Mouse (Mus musculus): ENCODE measurements around the gene Gyg. TPM values are rescaled to one million over a fixed set of nuclear protein-coding genes. Genes with fewer than 3 reads are reported as not detected.
A peak's percentile ranks its signal among the peaks of the same experiment; 100 is the strongest.

The Gyg gene
- polyA plus RNA-seq, 1 experiment from 2014 or later = 56.5 TPM

DNA sequence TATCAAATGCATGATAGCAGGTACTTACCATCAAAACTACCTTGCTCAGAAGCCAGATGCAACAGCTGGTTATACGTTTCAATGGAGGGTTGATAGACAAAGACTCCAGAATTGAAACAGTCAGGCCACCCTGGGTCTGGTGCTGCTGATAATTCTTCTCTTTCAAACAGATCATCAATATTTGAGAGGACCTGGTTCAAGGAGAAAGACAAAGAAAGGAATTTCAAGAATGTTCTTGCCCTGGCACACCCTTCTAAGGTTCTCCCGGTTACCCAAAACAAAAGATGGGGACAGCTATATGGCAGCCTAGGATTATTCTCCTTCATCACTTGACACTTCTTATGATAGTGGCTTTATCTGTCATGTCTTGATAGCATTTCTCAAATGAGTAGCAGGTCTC lies 4.6 kb downstream of the Gyg start:
- Histone ChIP-seq H3K9ac (ENCODE audit: low read depth, low read length) (no peak overlapping the region), H3K4me2 (ENCODE audit: low read depth, low read length) (no peak overlapping the region), H3K4me3 (ENCODE audit: low read depth, low read length) (no peak overlapping the region), H3K27me3 (replicated peaks; ENCODE audit: control insufficient read depth, insufficient read depth, low read length) (no peaks in the 10 kb centered on the region), H3K9me3 (ENCODE audit: control insufficient read depth, low read length) (no peaks in the 10 kb centered on the region), H3K27ac (replicated peaks; ENCODE audit: low read depth, low read length) (no peak overlapping the region), H3K36me3 (ENCODE audit: control insufficient read depth, insufficient read depth, low read length) (peaks cover 15% of the 10 kb centered on the region; the same call in 1 of the 2 replicates), H3K4me1 (ENCODE audit: control insufficient read depth, insufficient read depth, low read length) (peaks cover 3% of the 10 kb centered on the region)
- DNase-seq (ENCODE audit: low spot score) (no peak), ATAC-seq (ENCODE audit: low read depth) (no peak)
- 81% methylated on average over 2 of the region's 2 CpGs for WGBS

DNA sequence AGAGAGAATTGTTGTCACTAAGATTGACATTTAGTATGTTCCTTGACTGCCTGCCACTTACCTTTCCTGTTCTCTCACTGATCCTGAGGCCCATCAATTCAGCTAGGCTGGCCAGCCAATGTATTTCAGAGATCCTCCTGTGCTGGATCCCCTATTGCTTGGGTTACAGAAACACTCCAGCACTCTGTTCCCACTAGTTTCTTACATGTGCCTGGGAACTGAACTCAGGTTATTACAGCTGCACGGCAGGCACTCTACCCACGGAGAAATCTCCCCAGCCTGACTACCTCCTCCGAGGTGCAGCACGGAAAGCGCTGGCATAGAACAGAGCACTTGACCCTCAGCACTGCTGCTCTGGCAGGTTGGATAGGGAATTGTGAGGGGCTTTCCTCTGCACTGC lies 7.5 kb downstream of the Gyg start:
- Histone ChIP-seq H3K27me3 (replicated peaks; ENCODE audit: control insufficient read depth, insufficient read depth, low read length) (no peaks in the 10 kb centered on the region), H3K4me3 (ENCODE audit: low read depth, low read length) (no peak overlapping the region), H3K4me2 (ENCODE audit: low read depth, low read length) (no peak overlapping the region), H3K4me1 (ENCODE audit: control insufficient read depth, insufficient read depth, low read length) (peaks cover 3% of the 10 kb centered on the region; the same call in 1 of the 2 replicates), H3K36me3 (ENCODE audit: control insufficient read depth, insufficient read depth, low read length) (peaks cover 15% of the 10 kb centered on the region; the same call in 1 of the 2 replicates), H3K9ac (ENCODE audit: low read depth, low read length) (no peak overlapping the region), H3K9me3 (ENCODE audit: control insufficient read depth, low read length) (no peaks in the 10 kb centered on the region), H3K27ac (replicated peaks; ENCODE audit: low read depth, low read length) (no peak overlapping the region)
- WGBS = 65% methylated on average over 5 of the region's 5 CpGs
- DNase-seq (ENCODE audit: low spot score) (no peak), ATAC-seq (ENCODE audit: low read depth) (no peak)

DNA sequence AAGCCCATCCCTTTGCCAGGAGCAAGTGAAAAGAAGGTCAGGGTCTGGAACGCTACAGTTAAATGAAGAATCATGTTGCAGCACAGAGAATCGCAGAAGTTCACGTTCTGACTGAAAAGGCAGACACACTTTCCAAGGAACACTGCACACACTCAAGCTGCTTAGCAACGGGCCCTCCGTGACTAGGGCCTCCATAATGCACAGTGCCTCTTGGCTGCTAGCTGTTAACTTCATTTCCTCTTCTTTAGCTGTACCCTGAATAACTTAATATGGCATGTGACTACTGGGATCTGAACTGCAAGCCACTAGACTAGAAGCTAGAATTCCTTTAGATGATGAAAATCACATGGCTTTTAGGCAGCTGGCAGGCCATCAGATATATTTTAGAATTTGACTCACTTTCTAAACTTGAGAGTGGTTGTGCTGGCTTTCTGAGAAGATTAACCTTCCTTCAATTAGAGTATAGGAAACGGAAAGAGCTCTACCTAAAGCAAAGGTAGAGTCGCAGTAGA lies 8.2 kb downstream of the Gyg start:
- DNase-seq (ENCODE audit: low spot score) = peak; percentile 51
- Histone ChIP-seq H3K4me2 (ENCODE audit: low read depth, low read length) (no peak overlapping the region), H3K27ac (replicated peaks; ENCODE audit: low read depth, low read length) (no peak overlapping the region)

DNA sequence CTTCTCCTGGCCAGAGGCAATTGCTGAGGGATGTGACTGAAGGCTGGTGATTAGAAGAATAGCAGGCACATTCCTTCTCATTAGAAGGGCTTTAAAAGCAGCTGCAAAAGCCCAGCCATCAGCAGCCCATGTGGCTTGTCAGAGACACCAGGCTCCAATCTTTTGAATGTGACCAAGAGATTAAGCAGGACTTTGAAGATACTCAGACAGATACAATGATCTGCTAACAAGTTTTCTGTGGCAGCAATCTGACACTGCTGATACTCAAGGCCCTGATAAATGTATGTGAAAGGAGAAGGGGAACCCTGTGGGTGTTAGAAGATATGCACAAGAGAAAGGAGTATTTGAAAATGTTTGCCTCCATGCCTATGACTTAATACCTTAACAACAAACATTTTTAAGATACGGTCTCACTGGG lies 9.4 kb downstream of the Gyg start:
- WGBS = 59% methylated on average over 1 of the region's 1 CpGs
- ATAC-seq (ENCODE audit: low read depth) (no peak), DNase-seq (ENCODE audit: low spot score) (peak; percentile 19)
- H3K9ac ChIP-seq (ENCODE audit: low read depth, low read length) = no peak overlapping the region
- H3K4me2 ChIP-seq (ENCODE audit: low read depth, low read length) = no peak overlapping the region
- no peaks in the 10 kb centered on the region for H3K9me3 ChIP-seq (ENCODE audit: control insufficient read depth, low read length)
- no peaks in the 10 kb centered on the region for H3K27me3 ChIP-seq (replicated peaks; ENCODE audit: control insufficient read depth, insufficient read depth, low read length)
- H3K4me3 ChIP-seq (ENCODE audit: low read depth, low read length) = no peak overlapping the region
- peaks cover 15% of the 10 kb centered on the region; the same call in 1 of the 2 replicates for H3K36me3 ChIP-seq (ENCODE audit: control insufficient read depth, insufficient read depth, low read length)
- H3K27ac ChIP-seq (replicated peaks; ENCODE audit: low read depth, low read length) = no peak overlapping the region
- H3K4me1 ChIP-seq (ENCODE audit: control insufficient read depth, insufficient read depth, low read length) = peaks cover 3% of the 10 kb centered on the region; the same call in 1 of the 2 replicates

More for the DNA sequence above, 8.2 kb downstream of the Gyg start:
- no peak overlapping the region for H3K9ac ChIP-seq (ENCODE audit: low read depth, low read length)
- WGBS = 36% methylated on average over 7 of the region's 7 CpGs
- no peak overlapping the region for H3K4me3 ChIP-seq (ENCODE audit: low read depth, low read length)
- H3K4me1 ChIP-seq (ENCODE audit: control insufficient read depth, insufficient read depth, low read length) = peaks cover 3% of the 10 kb centered on the region; the same call in 1 of the 2 replicates
- peak; percentile 65 for ATAC-seq (ENCODE audit: low read depth)
- H3K27me3 ChIP-seq (replicated peaks; ENCODE audit: control insufficient read depth, insufficient read depth, low read length) = no peaks in the 10 kb centered on the region
- peaks cover 15% of the 10 kb centered on the region; the same call in 1 of the 2 replicates for H3K36me3 ChIP-seq (ENCODE audit: control insufficient read depth, insufficient read depth, low read length)
- H3K9me3 ChIP-seq (ENCODE audit: control insufficient read depth, low read length) = no peaks in the 10 kb centered on the region

DNA sequence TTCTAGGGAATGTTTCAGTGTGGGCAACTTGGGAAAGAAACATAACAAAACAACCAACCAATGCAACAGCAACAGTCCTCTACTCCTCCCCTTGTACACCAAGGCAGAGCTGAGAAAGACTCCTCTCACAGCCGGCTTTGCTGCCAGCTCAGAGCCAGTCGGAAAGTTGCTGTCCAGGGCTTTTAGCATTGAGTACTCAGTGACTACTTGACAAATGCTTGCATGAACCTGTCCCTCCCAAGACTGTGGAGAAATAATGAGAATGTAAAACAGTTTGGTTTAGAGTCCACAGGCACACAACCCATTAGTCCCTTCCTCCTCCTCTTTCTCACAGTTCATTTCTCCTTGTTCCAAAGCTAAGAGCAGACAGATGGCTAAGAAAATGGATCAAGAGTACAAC lies 10.7 kb downstream of the Gyg start:
- Histone ChIP-seq H3K9me3 (ENCODE audit: control insufficient read depth, low read length) (no peaks in the 10 kb centered on the region), H3K27me3 (replicated peaks; ENCODE audit: control insufficient read depth, insufficient read depth, low read length) (no peaks in the 10 kb centered on the region), H3K9ac (ENCODE audit: low read depth, low read length) (no peak overlapping the region), H3K4me3 (ENCODE audit: low read depth, low read length) (no peak overlapping the region), H3K36me3 (ENCODE audit: control insufficient read depth, insufficient read depth, low read length) (peaks cover 10% of the 10 kb centered on the region; the same call in 1 of the 2 replicates), H3K4me2 (ENCODE audit: low read depth, low read length) (no peak overlapping the region), H3K4me1 (ENCODE audit: control insufficient read depth, insufficient read depth, low read length) (peaks cover 3% of the 10 kb centered on the region; the same call in 1 of the 2 replicates), H3K27ac (replicated peaks; ENCODE audit: low read depth, low read length) (no peak overlapping the region)
- ATAC-seq (ENCODE audit: low read depth) = no peak
- DNase-seq (ENCODE audit: low spot score) = no peak
- 40% methylated on average over 2 of the region's 2 CpGs for WGBS

DNA sequence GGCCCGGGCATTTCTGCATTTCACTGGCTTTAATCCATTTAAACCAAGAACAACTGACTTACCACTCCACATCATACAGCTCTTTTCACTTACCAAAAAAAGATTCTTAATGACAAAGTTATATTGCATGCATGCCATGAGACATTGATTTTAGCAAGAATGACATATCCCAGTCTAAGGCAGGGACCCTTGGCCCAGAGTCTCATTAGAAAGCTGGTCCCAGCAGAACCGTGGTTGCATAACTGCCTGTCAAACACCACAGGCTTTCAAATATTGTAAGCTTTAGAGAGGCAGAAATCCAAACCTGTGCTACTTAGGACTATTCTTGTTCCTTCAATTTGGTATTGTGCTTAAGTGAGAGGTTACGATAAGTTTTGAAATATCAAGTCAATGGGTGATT lies 11.4 kb downstream of the Gyg start:
- no peaks in the 10 kb centered on the region for H3K9me3 ChIP-seq (ENCODE audit: control insufficient read depth, low read length)
- H3K4me2 ChIP-seq (ENCODE audit: low read depth, low read length) = no peak overlapping the region
- no peak overlapping the region for H3K27ac ChIP-seq (replicated peaks; ENCODE audit: low read depth, low read length)
- H3K9ac ChIP-seq (ENCODE audit: low read depth, low read length) = no peak overlapping the region
- ATAC-seq (ENCODE audit: low read depth) = no peak
- 72% methylated on average over 3 of the region's 3 CpGs for WGBS
- H3K4me1 ChIP-seq (ENCODE audit: control insufficient read depth, insufficient read depth, low read length) = peaks cover 3% of the 10 kb centered on the region; the same call in 1 of the 2 replicates
- H3K4me3 ChIP-seq (ENCODE audit: low read depth, low read length) = no peak overlapping the region
- no peak for DNase-seq (ENCODE audit: low spot score)
- H3K36me3 ChIP-seq (ENCODE audit: control insufficient read depth, insufficient read depth, low read length) = peaks cover 4% of the 10 kb centered on the region; the same call in 1 of the 2 replicates
- no peaks in the 10 kb centered on the region for H3K27me3 ChIP-seq (replicated peaks; ENCODE audit: control insufficient read depth, insufficient read depth, low read length)

DNA sequence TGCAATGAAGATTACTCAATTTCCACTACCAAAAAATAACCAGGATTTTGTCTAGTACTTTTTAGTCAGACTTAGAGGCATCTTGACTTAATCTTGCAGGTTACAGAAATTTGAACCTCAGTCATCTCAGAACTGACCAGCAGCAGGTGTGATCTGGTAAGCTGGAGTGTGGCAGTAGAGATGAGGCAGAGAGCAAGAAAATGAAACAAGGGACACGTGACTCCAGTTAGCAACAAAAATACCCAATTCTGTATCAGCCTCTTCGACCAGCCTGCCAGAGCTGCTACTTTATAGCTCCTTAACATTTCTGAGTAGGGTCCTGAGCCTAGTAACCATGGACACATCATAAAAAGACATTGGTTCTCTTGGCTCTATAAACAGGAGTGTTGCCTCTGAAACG lies 12.5 kb downstream of the Gyg start:
- Histone ChIP-seq H3K4me1 (ENCODE audit: control insufficient read depth, insufficient read depth, low read length) (peaks cover 3% of the 10 kb centered on the region; the same call in 1 of the 2 replicates), H3K4me3 (ENCODE audit: low read depth, low read length) (no peak overlapping the region), H3K9me3 (ENCODE audit: control insufficient read depth, low read length) (no peaks in the 10 kb centered on the region), H3K27ac (replicated peaks; ENCODE audit: low read depth, low read length) (no peak overlapping the region), H3K9ac (ENCODE audit: low read depth, low read length) (no peak overlapping the region), H3K36me3 (ENCODE audit: control insufficient read depth, insufficient read depth, low read length) (no peaks in the 10 kb centered on the region), H3K4me2 (ENCODE audit: low read depth, low read length) (no peak overlapping the region), H3K27me3 (replicated peaks; ENCODE audit: control insufficient read depth, insufficient read depth, low read length) (no peaks in the 10 kb centered on the region)
- 60% methylated on average over 3 of the region's 3 CpGs for WGBS
- ATAC-seq (ENCODE audit: low read depth) (no peak), DNase-seq (ENCODE audit: low spot score) (no peak)

DNA sequence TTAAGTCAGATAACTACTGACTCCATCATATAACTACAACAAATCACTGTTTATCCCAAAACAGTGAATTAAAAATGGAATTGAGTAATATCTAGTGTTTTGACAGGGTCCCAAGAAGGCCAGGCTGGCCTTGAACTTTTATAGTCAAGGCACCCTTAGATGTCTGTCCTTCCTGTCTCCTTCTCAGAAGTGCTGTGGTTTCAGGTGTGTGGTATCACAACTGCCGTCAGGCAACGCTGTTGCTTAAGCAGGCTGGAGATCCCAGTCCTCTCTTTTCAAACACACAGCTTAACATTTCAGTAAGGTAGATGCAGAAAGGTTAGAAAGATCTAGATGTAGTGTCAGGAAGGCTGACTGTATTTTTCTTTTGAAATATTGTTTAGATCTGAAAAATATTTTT lies 13.0 kb downstream of the Gyg start:
- no peak overlapping the region for H3K27ac ChIP-seq (replicated peaks; ENCODE audit: low read depth, low read length)
- no peak overlapping the region for H3K4me2 ChIP-seq (ENCODE audit: low read depth, low read length)
- no peaks in the 10 kb centered on the region for H3K27me3 ChIP-seq (replicated peaks; ENCODE audit: control insufficient read depth, insufficient read depth, low read length)
- no peak for ATAC-seq (ENCODE audit: low read depth)
- no peak overlapping the region for H3K9ac ChIP-seq (ENCODE audit: low read depth, low read length)
- H3K4me3 ChIP-seq (ENCODE audit: low read depth, low read length) = no peak overlapping the region
- 86% methylated on average over 2 of the region's 2 CpGs for WGBS
- DNase-seq (ENCODE audit: low spot score) = no peak
- H3K9me3 ChIP-seq (ENCODE audit: control insufficient read depth, low read length) = no peaks in the 10 kb centered on the region
- peaks cover 3% of the 10 kb centered on the region; the same call in 1 of the 2 replicates for H3K4me1 ChIP-seq (ENCODE audit: control insufficient read depth, insufficient read depth, low read length)
- H3K36me3 ChIP-seq (ENCODE audit: control insufficient read depth, insufficient read depth, low read length) = no peaks in the 10 kb centered on the region

DNA sequence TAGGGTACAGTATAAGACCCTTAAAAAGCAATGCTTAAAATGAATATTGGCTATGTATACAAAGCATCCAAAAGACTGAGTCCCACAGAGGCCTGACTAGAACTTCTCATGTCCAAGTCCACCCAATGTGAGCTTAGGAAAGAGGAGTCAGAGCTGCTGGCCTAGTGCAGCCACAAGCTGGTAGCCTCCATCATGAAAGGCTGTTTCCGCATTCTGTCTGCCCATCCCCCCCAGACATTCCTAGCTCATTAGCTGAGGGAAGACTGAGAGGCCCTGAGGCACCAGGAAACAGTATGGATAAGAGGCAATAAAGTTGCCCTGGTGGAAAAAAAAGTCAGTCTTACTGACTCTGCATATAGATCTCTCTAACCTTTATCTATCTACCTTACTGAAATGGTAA lies 13.4 kb downstream of the Gyg start:
- Histone ChIP-seq H3K27ac (replicated peaks; ENCODE audit: low read depth, low read length) (no peak overlapping the region), H3K9ac (ENCODE audit: low read depth, low read length) (no peak overlapping the region), H3K4me3 (ENCODE audit: low read depth, low read length) (no peak overlapping the region), H3K4me2 (ENCODE audit: low read depth, low read length) (no peak overlapping the region), H3K4me1 (ENCODE audit: control insufficient read depth, insufficient read depth, low read length) (peaks cover 2% of the 10 kb centered on the region; the same call in 1 of the 2 replicates), H3K27me3 (replicated peaks; ENCODE audit: control insufficient read depth, insufficient read depth, low read length) (no peaks in the 10 kb centered on the region), H3K9me3 (ENCODE audit: control insufficient read depth, low read length) (no peaks in the 10 kb centered on the region), H3K36me3 (ENCODE audit: control insufficient read depth, insufficient read depth, low read length) (no peaks in the 10 kb centered on the region)
- 32% methylated on average over 1 of the region's 1 CpGs for WGBS
- peak; percentile 31 for DNase-seq (ENCODE audit: low spot score)
- no peak for ATAC-seq (ENCODE audit: low read depth)

Measured in embryonic facial prominence, embryonic 14.5 days (tissue).